Mouse (Mus musculus): ENCODE data around the gene Aqp11. TPM values are rescaled to one million over a fixed set of nuclear protein-coding genes. Genes with fewer than 3 reads are reported as not detected.

The Aqp11 gene
- polyA plus RNA-seq, 1 experiment from 2014 or later, result 6.2 TPM

GRCm38 (mm10) chr7:97720109-97720508 lies 18.0 kb downstream of the Aqp11 start:
- Histone ChIP-seq H3K9me3 (replicated peaks) (no peaks in the 10 kb centered on the region), H3K4me3 (no peak overlapping the region), H3K27ac (no peak overlapping the region), H3K36me3 (peaks cover 50% of the 10 kb centered on the region), H3K4me1 (no peaks in the 10 kb centered on the region), H3K4me2 (replicated peaks) (no peak overlapping the region), H3K27me3 (no peaks in the 10 kb centered on the region), H3K9ac (no peak overlapping the region)
- WGBS, result 83% methylated on average over 5 of the region's 5 CpGs
- no peak for ATAC-seq (ENCODE audit: low FRiP score)

- Histone ChIP-seq H3K4me1 (no peaks in the 10 kb centered on the region), H3K9ac (no peak overlapping the region), H3K27me3 (no peaks in the 10 kb centered on the region), H3K9me3 (replicated peaks) (no peaks in the 10 kb centered on the region), H3K36me3 (peaks cover 61% of the 10 kb centered on the region), H3K4me3 (no peak overlapping the region), H3K4me2 (replicated peaks) (no peak overlapping the region), H3K27ac (no peak overlapping the region)
- whole genome bisulfite sequencing, result 69% methylated on average over 5 of the region's 5 CpGs
- no peak for ATAC-seq (ENCODE audit: low FRiP score)
Observed at GRCm38 (mm10) chr7:97719078-97719477, 19.0 kb downstream of the Aqp11 start.

- no peak for ATAC-seq (ENCODE audit: low FRiP score)
- Histone ChIP-seq H3K9ac (no peak overlapping the region), H3K27me3 (no peaks in the 10 kb centered on the region), H3K4me1 (no peaks in the 10 kb centered on the region), H3K9me3 (replicated peaks) (no peaks in the 10 kb centered on the region), H3K27ac (no peak overlapping the region), H3K36me3 (peaks cover 73% of the 10 kb centered on the region), H3K4me3 (no peak overlapping the region), H3K4me2 (replicated peaks) (no peak overlapping the region)
- 96% methylated on average over 1 of the region's 1 CpGs for WGBS
Observed at GRCm38 (mm10) chr7:97717326-97717725, 20.8 kb downstream of the Aqp11 start.

- H3K36me3 ChIP-seq, result peaks cover 70% of the 10 kb centered on the region
- no peak overlapping the region for H3K4me2 ChIP-seq (replicated peaks)
- H3K4me1 ChIP-seq, result no peaks in the 10 kb centered on the region
- 96% methylated on average over 5 of the region's 5 CpGs for WGBS
- no peaks in the 10 kb centered on the region for H3K27me3 ChIP-seq
- H3K27ac ChIP-seq, result no peak overlapping the region
- no peak overlapping the region for H3K4me3 ChIP-seq
- no peak overlapping the region for H3K9ac ChIP-seq
- ATAC-seq (ENCODE audit: low FRiP score), result no peak
- no peaks in the 10 kb centered on the region for H3K9me3 ChIP-seq (replicated peaks)
Observed at GRCm38 (mm10) chr7:97714651-97715050, 23.4 kb downstream of the Aqp11 start.

DNA sequence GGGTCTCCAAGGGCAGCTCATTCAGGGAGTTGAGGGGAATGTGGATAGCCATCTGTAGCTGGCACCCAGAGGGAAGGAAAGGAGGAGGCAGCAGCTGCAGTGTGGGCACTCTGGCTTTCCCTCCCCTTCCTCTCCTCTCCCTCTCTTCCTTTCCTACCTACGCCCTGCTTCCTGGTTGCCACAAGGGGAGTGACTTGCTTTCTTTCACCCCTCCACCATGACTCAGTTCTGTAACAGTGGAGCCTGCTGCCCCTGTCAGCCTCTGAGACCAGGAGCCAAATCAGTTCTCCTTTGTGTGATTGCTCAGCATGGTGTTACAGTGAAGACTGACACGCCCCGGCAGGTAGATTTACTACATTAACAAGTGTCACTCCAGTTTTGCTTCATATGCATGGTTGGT lies 28.9 kb downstream of the Aqp11 start:
- Histone ChIP-seq H3K27ac (no peak overlapping the region), H3K36me3 (peaks cover 25% of the 10 kb centered on the region), H3K9me3 (replicated peaks) (no peaks in the 10 kb centered on the region), H3K4me2 (replicated peaks) (no peak overlapping the region), H3K27me3 (no peaks in the 10 kb centered on the region), H3K9ac (no peak overlapping the region), H3K4me3 (no peak overlapping the region), H3K4me1 (no peaks in the 10 kb centered on the region)
- ATAC-seq (ENCODE audit: low FRiP score), result no peak
- WGBS, result 89% methylated on average over 3 of the region's 3 CpGs

DNA sequence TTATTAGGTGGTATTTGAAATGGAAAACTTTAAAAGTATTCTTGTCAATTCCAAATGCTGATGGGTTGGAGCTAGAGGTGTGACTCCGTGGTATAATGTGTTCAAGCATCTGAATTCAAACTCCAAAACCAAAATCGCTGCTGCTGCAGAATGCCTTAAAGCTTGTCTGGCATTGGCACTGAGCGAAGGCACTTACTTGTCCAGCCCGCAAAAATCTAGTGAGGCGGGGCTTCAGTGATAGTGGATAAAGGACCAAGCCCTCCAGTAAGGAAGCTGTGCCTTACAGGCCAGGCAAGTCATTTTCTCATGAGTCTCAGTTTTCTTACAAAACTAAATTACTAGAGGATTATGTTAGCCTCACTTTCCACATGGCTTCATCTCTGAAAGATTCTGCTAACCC lies 30.3 kb downstream of the Aqp11 start:
- 93% methylated on average over 5 of the region's 5 CpGs for WGBS
- Histone ChIP-seq H3K4me1 (no peaks in the 10 kb centered on the region), H3K4me3 (no peak overlapping the region)

DNA sequence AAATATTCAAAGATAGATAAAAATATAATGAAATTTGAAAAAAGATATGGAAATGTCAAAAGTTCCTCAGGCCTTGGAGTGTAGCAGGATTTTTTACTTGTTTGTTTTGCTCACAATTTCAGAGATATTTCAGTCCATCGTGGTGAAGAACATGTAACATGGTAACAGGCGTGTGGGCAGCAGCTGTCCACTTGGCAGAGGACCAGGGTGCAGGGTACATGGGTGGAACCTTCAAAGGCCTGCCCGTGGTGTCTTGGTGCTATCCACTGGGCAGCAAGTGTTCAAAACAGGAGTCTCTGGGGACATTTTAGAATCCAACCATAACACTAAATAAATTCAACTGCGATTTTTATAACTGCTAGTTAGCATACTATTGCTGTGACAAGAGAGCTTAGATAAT lies 31.0 kb downstream of the Aqp11 start:
- Histone ChIP-seq H3K4me2 (replicated peaks) (no peak overlapping the region), H3K27ac (no peak overlapping the region), H3K9ac (no peak overlapping the region), H3K36me3 (peaks cover 10% of the 10 kb centered on the region), H3K4me3 (no peak overlapping the region), H3K4me1 (no peaks in the 10 kb centered on the region), H3K27me3 (no peaks in the 10 kb centered on the region), H3K9me3 (replicated peaks) (no peaks in the 10 kb centered on the region)
- WGBS, result 86% methylated on average over 4 of the region's 4 CpGs
- ATAC-seq (ENCODE audit: low FRiP score), result no peak

More for the DNA sequence above, 30.3 kb downstream of the Aqp11 start:
- H3K27me3 ChIP-seq, result no peaks in the 10 kb centered on the region
- H3K27ac ChIP-seq, result no peak overlapping the region
- no peak overlapping the region for H3K4me2 ChIP-seq (replicated peaks)
- H3K9ac ChIP-seq, result no peak overlapping the region
- peaks cover 15% of the 10 kb centered on the region for H3K36me3 ChIP-seq
- no peak for ATAC-seq (ENCODE audit: low FRiP score)
- H3K9me3 ChIP-seq (replicated peaks), result no peaks in the 10 kb centered on the region

DNA sequence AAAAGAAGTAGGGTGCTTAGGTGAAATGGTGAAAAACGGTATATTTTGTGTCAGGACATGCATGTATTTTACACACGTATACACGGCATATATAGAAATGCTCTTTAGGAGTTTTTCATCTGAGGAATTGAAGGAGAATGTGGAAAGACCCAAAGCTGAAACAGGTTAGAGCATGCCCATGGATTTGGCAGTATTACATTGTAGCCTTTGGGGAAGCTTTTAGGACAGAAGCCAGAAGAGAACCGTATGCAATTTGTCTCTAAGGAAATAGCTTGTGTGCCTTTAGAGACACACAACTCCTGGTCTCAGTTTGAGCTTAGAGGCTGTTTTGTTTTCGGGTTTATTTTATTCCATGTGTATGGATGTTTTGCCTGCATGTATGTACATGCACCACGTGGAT lies 37.0 kb downstream of the Aqp11 start:
- 87% methylated on average over 6 of the region's 6 CpGs for WGBS
- Histone ChIP-seq H3K27ac (no peak overlapping the region), H3K27me3 (no peaks in the 10 kb centered on the region), H3K36me3 (peaks cover 18% of the 10 kb centered on the region), H3K4me2 (replicated peaks) (no peak overlapping the region), H3K4me1 (peaks cover 8% of the 10 kb centered on the region), H3K9me3 (replicated peaks) (no peaks in the 10 kb centered on the region), H3K4me3 (no peak overlapping the region), H3K9ac (no peak overlapping the region)
- no peak for ATAC-seq (ENCODE audit: low FRiP score)

- Histone ChIP-seq H3K27me3 (no peaks in the 10 kb centered on the region), H3K9me3 (replicated peaks) (no peaks in the 10 kb centered on the region), H3K4me1 (peaks cover 15% of the 10 kb centered on the region), H3K27ac (no peak overlapping the region), H3K4me2 (replicated peaks) (no peak overlapping the region), H3K9ac (no peak overlapping the region), H3K4me3 (no peak overlapping the region), H3K36me3 (peaks cover 18% of the 10 kb centered on the region)
- no peak for ATAC-seq (ENCODE audit: low FRiP score)
- WGBS, result 94% methylated on average over 4 of the region's 4 CpGs
Observed at GRCm38 (mm10) chr7:97700173-97700572, 37.9 kb downstream of the Aqp11 start.

DNA sequence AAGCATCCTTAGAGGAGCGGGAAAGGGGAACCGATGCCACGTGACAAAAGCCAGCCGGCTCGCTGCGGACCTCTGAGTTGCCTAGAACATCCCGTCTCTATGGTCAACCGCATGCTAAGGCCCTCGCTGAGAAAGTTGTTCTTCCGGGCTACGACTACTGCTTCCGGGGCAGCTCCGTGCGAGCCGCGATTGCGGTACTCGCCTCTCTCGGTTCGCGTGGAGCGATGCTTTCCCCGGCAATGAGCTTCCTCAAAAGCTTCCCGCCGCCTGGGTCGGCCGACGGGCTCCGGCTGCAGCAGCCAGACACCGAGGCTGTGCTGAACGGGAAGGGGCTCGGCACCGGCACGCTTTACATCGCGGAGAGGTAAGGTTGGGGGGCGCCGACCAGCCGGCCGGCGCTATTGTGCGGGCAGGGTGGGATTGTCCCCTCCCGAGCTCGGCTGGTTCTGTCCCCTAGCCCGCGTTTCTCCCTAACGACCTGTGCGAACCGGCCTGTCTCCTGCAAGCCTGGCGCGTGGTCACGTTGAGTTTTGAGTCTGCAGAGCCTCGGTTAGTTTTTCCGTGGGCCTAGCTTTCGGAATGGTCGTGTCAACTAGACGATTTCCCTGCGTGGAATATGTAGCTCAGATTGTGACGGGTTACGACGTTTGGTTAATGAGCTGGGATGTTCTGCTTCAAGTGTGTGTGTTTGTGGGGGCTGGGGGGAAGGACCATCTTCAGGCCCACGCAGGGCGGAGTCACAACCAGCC lies 41.4 kb downstream of the Aqp11 start, which contains the start of gene Clns1a:
Gene Clns1a, plus strand, starts transcription at position 129 of the 749 bp plus-strand sequence.
- peak; percentile 98 for ATAC-seq (ENCODE audit: low FRiP score)
- H3K36me3 ChIP-seq, result peaks cover 15% of the 10 kb centered on the region
- no peaks in the 10 kb centered on the region for H3K27me3 ChIP-seq
- peak within 1 kb of the TSS; percentile 63 for H3K4me3 ChIP-seq
- peaks cover 15% of the 10 kb centered on the region for H3K4me1 ChIP-seq
- peak within 1 kb of the TSS; percentile 78 for H3K9ac ChIP-seq
- peak within 1 kb of the TSS; percentile 77 for H3K4me2 ChIP-seq (replicated peaks)
- no peaks in the 10 kb centered on the region for H3K9me3 ChIP-seq (replicated peaks)
- under 1% methylated on average over 61 of the region's 63 CpGs for WGBS
- peak within 1 kb of the TSS; percentile 67 for H3K27ac ChIP-seq

- peak overlapping the region; percentile 67 for H3K27ac ChIP-seq
- no peaks in the 10 kb centered on the region for H3K27me3 ChIP-seq
- peak overlapping the region; percentile 77 for H3K4me2 ChIP-seq (replicated peaks)
- peaks cover 15% of the 10 kb centered on the region for H3K4me1 ChIP-seq
- H3K36me3 ChIP-seq, result peaks cover 15% of the 10 kb centered on the region
- ATAC-seq (ENCODE audit: low FRiP score), result peak; percentile 81
- H3K4me3 ChIP-seq, result peak overlapping the region; percentile 63
- H3K9ac ChIP-seq, result peak overlapping the region; percentile 60
- WGBS, result 36% methylated on average over 19 of the region's 19 CpGs
- H3K9me3 ChIP-seq (replicated peaks), result no peaks in the 10 kb centered on the region
Observed at GRCm38 (mm10) chr7:97696133-97696505, 42.0 kb downstream of the Aqp11 start.

DNA sequence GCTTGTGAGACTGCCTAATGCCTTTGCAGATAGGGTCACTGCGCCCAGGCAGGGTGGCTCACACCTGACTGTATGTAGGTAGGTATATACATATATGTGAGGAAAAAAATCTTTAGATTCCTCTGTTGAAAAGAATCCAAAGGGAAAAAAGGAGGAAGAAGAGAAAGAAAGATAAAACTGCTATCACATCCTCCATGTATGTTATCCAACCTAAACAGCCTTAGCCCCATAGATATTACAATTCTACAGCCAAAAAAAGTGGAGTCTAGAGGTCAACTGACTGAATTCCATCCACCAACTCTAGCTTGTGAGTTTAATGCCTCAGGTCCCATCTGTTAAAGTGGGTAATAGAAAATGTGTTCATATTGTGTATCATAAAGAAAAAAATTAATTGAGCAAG lies 42.6 kb downstream of the Aqp11 start:
- Histone ChIP-seq H3K4me3 (no peak overlapping the region), H3K4me1 (peaks cover 15% of the 10 kb centered on the region), H3K9ac (no peak overlapping the region), H3K27ac (no peak overlapping the region), H3K4me2 (replicated peaks) (peak overlapping the region; percentile 77), H3K27me3 (no peaks in the 10 kb centered on the region), H3K36me3 (peaks cover 15% of the 10 kb centered on the region), H3K9me3 (replicated peaks) (no peaks in the 10 kb centered on the region)
- no peak for ATAC-seq (ENCODE audit: low FRiP score)
- 96% methylated on average over 1 of the region's 1 CpGs for WGBS

DNA sequence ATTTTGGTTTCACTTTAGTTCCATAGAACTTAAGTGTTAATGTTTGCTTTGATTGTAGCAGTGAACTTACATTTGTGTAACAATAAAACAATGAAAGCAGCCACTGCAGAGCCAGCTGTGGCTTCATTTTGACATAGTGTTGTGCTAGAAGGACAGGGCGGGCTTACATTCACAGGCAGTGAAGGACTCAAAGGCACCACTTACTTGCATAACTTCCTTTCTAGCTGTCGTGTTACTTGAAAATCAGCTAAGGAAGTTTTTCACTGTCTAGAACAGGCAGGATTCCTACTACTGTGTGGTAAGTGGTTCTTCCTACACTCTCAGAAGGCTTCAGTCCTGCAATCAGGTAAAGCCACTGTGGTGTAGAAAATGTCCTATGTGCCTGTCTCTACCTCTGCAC lies 50.3 kb downstream of the Aqp11 start:
- no peak for ATAC-seq (ENCODE audit: low FRiP score)
- H3K27ac ChIP-seq, result no peak overlapping the region
- H3K9me3 ChIP-seq (replicated peaks), result no peaks in the 10 kb centered on the region
- peaks cover 38% of the 10 kb centered on the region for H3K36me3 ChIP-seq
- H3K4me1 ChIP-seq, result no peaks in the 10 kb centered on the region
- H3K9ac ChIP-seq, result no peak overlapping the region
- H3K4me2 ChIP-seq (replicated peaks), result no peak overlapping the region
- WGBS, result 88% methylated on average over 2 of the region's 2 CpGs
- H3K27me3 ChIP-seq, result no peaks in the 10 kb centered on the region
- no peak overlapping the region for H3K4me3 ChIP-seq
